Mouse (Mus musculus) heart, adult 18-20 months (tissue): ENCODE measurements around the gene Btbd35f30. TPM values are rescaled to one million over a fixed set of nuclear protein-coding genes. Genes with fewer than 3 reads are reported as not detected.
"Not testable (repeated sequence)": the region's sequence is repeated elsewhere in the genome, so short reads cannot be mapped to it uniquely, and the experiment has no call there.

ENCODE experiments used
- DNase-seq, 2 experiments: peaks; one replicate each; pipeline ENCODE4 v3.0.0; 2021 to 2022; ENCODE audit warnings: mixed read lengths in 1 of 2
- long read RNA-seq, 2 experiments: library from polyadenylated mRNA; stranded (forward); transcript quantifications; one replicate each; pipeline ENCODE4 v2.0.0; 2021
- total RNA-seq, 2 experiments: library from RNA; stranded (reverse); gene quantifications; 2 replicates each; pipeline ENCODE4 v1.2.3; 2021

Btbd35f30 gene
- total RNA-seq, result not detected
- long read RNA-seq, experiment 1, result 0 reads
- long read RNA-seq, experiment 2, result 0 reads

DNA sequence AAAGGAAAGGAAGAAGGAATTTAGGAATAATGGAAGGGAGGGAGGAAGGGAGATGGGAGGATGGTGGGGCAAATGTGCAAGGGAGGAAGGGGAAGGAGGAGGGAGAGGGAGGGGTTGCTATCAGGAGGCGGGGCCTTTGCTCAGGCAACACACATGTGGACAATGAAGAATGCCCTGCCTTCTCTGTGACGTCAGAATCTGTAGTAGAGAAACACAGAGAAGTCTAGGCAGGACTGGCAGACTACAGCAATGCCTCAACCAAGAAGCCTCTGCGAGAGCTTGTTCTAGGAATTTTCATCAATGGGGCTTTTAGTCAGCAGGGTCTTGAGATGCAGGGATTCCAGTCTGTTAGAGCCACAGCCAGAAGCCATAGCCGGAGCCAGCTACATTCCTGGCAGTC lies at the start of gene Btbd35f30:
Btbd35f30 (plus strand) TSS at position 301 of the 400 bp plus-strand sequence.
- DNase-seq, result not testable (repeated sequence)

GRCm38 (mm10) chrX:32941468-32941867 lies 47.0 kb downstream of the Btbd35f30 start, which contains the start of gene Gm21789:
Gm21789 (plus strand) TSS chrX:32941768.
- DNase-seq, result not testable (repeated sequence)

Other genes starting within 250 kb of the Btbd35f30 start
- not detected for gene Gm5926, start 243.9 kb upstream of the Btbd35f30 start, total RNA-seq
- not detected for gene Btbd35f21, start 168.5 kb upstream of the Btbd35f30 start, total RNA-seq
- not detected for gene Gm21789, start 47.1 kb downstream of the Btbd35f30 start, total RNA-seq
- gene Btbd35f5, start 79.3 kb downstream of the Btbd35f30 start, total RNA-seq, result not detected